Mouse (Mus musculus) liver, embryonic 14 days (tissue): Measurements from ENCODE around the gene Ung. TPM values are rescaled to one million over a fixed set of nuclear protein-coding genes. Genes with fewer than 3 reads are reported as not detected.

ENCODE experiments used
- polyA plus RNA-seq: library from polyadenylated mRNA; depleted of rRNA; stranded (reverse); fragments of >200 nt; gene quantifications from 2 replicates; pipeline ENCODE4 v1.2.3, GENCODE M21; 2012; rRNA removed

Ung gene
- polyA plus RNA-seq, result 13.1 and 14.4 TPM in 2 replicates

DNA sequence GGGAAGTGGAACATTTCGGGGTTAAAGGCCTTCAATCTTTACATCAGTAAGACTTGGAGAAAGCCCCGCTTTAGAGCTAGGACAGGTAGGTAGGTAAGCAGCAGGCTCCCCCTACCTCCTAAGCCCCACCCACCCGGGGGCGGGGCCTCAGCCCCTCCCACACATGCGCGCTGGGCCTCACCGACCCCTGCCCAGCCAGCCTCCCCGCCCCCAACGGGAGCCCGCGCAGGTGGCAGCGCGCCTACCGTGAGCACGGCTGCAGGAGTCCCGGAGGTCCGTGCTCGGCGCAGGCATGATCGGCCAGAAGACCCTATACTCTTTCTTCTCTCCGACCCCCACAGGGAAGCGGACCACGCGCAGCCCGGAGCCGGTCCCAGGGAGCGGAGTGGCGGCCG is at the start of gene Ung:
Gene Ung, plus strand, starts transcription at position 176 of the 395 bp plus-strand sequence.

DNA sequence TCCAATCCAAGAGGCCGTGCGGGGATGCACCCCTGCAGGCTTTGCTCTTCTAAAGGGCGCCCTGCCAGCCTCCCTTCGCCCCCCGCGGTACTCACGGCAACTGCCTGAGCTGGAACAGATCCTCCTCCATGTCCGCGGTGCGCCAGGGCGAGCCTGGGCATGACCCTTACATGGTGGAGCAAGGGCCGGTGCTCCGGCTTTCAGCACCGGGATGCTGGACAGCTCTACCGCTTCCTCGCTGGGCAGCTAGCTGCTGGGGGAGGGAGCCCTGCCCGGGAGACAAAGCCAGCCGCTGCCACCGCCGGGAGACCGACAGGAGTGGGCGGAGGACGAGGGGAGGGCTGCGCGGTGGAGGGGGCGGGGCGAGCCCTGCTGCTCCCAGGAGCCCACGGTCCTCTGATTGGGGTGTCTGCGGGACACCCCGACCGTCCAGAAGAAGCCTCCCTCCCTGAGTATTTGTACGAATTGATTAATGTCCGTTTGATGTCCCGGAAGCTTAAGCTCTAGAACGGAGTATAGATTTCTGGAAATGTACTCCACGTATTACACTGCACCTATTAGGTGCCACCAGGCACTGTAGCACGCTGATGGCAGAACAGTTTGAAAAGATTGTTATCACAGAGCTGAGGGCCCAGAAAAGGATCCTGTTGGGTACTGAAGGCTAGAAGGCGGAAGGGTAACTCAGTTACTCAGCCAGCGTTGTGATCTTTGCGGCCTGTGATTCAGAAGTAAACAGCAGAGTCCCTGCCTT is 39.0 kb upstream of the Ung start, which contains the start of gene Svop:
Gene Svop, minus strand, starts transcription at position 514 of the 751 bp plus-strand sequence.

DNA sequence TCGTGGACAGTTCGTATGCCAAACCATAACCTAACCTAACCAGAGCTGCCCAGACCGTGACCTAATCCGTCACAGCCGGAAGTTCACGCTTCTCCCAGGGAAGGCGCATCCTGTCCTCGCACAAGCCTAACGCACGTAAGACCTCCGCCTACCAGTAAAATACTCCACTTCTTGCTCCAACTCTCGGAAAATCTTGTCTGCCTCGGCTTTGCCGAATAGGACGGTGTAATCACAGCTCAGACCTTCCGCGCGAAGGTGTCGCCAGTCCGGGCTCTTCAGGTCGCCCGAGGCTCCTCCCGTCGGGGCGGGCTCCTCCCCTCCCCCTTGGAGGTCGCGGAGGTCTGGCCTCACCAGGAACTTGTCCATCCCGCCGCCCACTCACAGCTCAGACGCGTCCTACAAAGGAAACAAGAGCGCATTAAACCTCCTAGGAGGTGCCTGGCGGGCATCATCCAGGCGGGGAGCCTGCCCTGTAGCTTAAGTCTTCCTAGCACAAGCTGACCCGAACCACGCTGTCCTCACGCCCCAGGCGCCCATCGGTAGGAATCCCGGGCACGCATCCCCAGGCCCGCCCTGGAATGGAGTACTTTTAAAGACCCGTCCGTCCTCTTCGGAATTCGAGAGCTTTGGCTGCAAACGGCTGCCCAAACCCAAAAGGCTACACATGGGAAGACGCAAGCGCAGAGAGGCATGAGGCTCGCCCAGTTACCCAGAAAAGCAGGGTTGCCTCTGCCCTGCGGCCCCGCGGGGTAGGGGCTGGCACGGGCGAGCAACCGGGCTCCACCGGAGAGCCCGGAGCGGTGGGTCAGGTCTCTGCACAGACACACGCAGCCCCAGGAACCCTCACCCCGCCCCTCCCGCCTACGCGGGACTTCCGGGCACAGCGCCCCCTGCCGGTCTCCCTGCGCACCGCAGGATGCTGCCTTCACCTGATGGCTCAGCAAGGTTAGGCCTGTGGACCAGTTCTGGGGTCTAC is 2.5 kb upstream of the Ung start, which contains the start of gene Alkbh2:
Gene Alkbh2, minus strand, starts transcription at position 845 of the 976 bp plus-strand sequence.

GRCm38 (mm10) chr5:114146028-114146888 is 16.1 kb downstream of the Ung start, which contains the start of gene Acacb:
Gene Acacb (plus strand): TSS chr5:114146535.

Other genes with a start within 250 kb of the Ung start
- gene Coro1c, start 221.6 kb upstream of the Ung start, polyA plus RNA-seq, result 25.3 and 27.4 TPM in 2 replicates
- gene Ssh1, start 136.5 kb upstream of the Ung start, polyA plus RNA-seq, result 4.8 and 5.0 TPM in 2 replicates
- 0.02 and 0.06 TPM in 2 replicates for gene Dao, start 126.7 kb upstream of the Ung start, polyA plus RNA-seq
- 3.7 TPM in 2 replicates for gene Usp30, start 64.9 kb upstream of the Ung start, polyA plus RNA-seq
- gene Svop, start 38.8 kb upstream of the Ung start, polyA plus RNA-seq, result 0.01 TPM in 1 of 2 replicates, not detected in the other
- gene Alkbh2, start 2.2 kb upstream of the Ung start, polyA plus RNA-seq, result 3.2 and 4.1 TPM in 2 replicates
- gene Acacb, start 16.1 kb downstream of the Ung start, polyA plus RNA-seq, result 0.14 and 0.22 TPM in 2 replicates
- gene Foxn4, start 143.4 kb downstream of the Ung start, polyA plus RNA-seq, result not detected in 2 replicates
- gene Myo1h, start 158.8 kb downstream of the Ung start, polyA plus RNA-seq, result 0.10 and 0.14 TPM in 2 replicates